Mouse (Mus musculus): Measurements from ENCODE around the gene Ccdc169.

The Ccdc169 gene

GRCm38 (mm10) chr3:55122336-55122870 is 14.7 kb upstream of the Ccdc169 start:
- no peak for DNase-seq (ENCODE audit: low read depth)

GRCm38 (mm10) chr3:55123064-55123463 is 14.1 kb upstream of the Ccdc169 start:
- DNase-seq (ENCODE audit: low read depth): no peak

GRCm38 (mm10) chr3:55129181-55129692 is 7.9 kb upstream of the Ccdc169 start:
- no peak for DNase-seq (ENCODE audit: low read depth)

GRCm38 (mm10) chr3:55131576-55132233 is 5.4 kb upstream of the Ccdc169 start:
- DNase-seq (ENCODE audit: low read depth): no peak

- DNase-seq (ENCODE audit: low read depth): no peak
These were observed 2.7 kb downstream of the Ccdc169 start for GRCm38 (mm10) chr3:55139837-55140236.

GRCm38 (mm10) chr3:55141401-55141800 is 4.3 kb downstream of the Ccdc169 start:
- no peak for DNase-seq (ENCODE audit: low read depth)

- DNase-seq (ENCODE audit: low read depth): peak; percentile 62
These were observed 7.8 kb downstream of the Ccdc169 start for GRCm38 (mm10) chr3:55144916-55145315.

GRCm38 (mm10) chr3:55146441-55146840 is 9.3 kb downstream of the Ccdc169 start:
- DNase-seq (ENCODE audit: low read depth): no peak

- no peak for DNase-seq (ENCODE audit: low read depth)
These were observed 10.0 kb downstream of the Ccdc169 start for GRCm38 (mm10) chr3:55147156-55147555.

GRCm38 (mm10) chr3:55148091-55148490 is 11.0 kb downstream of the Ccdc169 start:
- peak; percentile 25 for DNase-seq (ENCODE audit: low read depth)

GRCm38 (mm10) chr3:55151656-55152433 is 14.7 kb downstream of the Ccdc169 start:
- peak; percentile 85 for DNase-seq (ENCODE audit: low read depth)

- DNase-seq (ENCODE audit: low read depth): peak; percentile 87
These were observed 15.7 kb downstream of the Ccdc169 start for GRCm38 (mm10) chr3:55152673-55153334.

- DNase-seq (ENCODE audit: low read depth): no peak
These were observed 17.0 kb downstream of the Ccdc169 start for GRCm38 (mm10) chr3:55154163-55154562.

- DNase-seq (ENCODE audit: low read depth): no peak
These were observed 20.3 kb downstream of the Ccdc169 start for GRCm38 (mm10) chr3:55157413-55157812.

GRCm38 (mm10) chr3:55161144-55161543 is 24.0 kb downstream of the Ccdc169 start:
- no peak for DNase-seq (ENCODE audit: low read depth)

- DNase-seq (ENCODE audit: low read depth): no peak
These were observed 26.4 kb downstream of the Ccdc169 start for GRCm38 (mm10) chr3:55163510-55163909.

GRCm38 (mm10) chr3:55172478-55172877 is 35.3 kb downstream of the Ccdc169 start:
- DNase-seq (ENCODE audit: low read depth): peak; percentile 33

GRCm38 (mm10) chr3:55177271-55177670 is 40.1 kb downstream of the Ccdc169 start:
- DNase-seq (ENCODE audit: low read depth): no peak

- no peak for DNase-seq (ENCODE audit: low read depth)
These were observed 44.6 kb downstream of the Ccdc169 start, which contains the start of gene Sohlh2 for GRCm38 (mm10) chr3:55181766-55182165. Gene Sohlh2, plus strand, starts transcription at chr3:55182028.

GRCm38 (mm10) chr3:55191668-55192067 is 54.5 kb downstream of the Ccdc169 start:
- no peak for DNase-seq (ENCODE audit: low read depth)

GRCm38 (mm10) chr3:55193351-55193750 is 56.2 kb downstream of the Ccdc169 start:
- DNase-seq (ENCODE audit: low read depth): no peak

- no peak for DNase-seq (ENCODE audit: low read depth)
These were observed 57.7 kb downstream of the Ccdc169 start for GRCm38 (mm10) chr3:55194792-55195191.

All from NIH3T3 (cell line).